Mouse (Mus musculus) cortical plate, adult 2 months (tissue): ENCODE data around the gene Tollip. TPM values are rescaled to one million over a fixed set of nuclear protein-coding genes. Genes with fewer than 3 reads are reported as not detected.
"Not testable (repeated sequence)": the region's sequence is repeated elsewhere in the genome, so short reads cannot be mapped to it uniquely, and the experiment has no call there.

ENCODE experiments used
- H3K27ac ChIP-seq: fragments of 200-500 bp; 2 replicates; pipeline ENCODE4 v1.5.1; 2012; ENCODE audit warnings: low read length, control low read depth, inconsistent platforms; ENCODE audit not compliant: insufficient read depth
- H3K4me1 ChIP-seq: fragments of 200-500 bp; 2 replicates; pipeline ENCODE4 v1.6.1; 2011; ENCODE audit warnings: low read length; ENCODE audit not compliant: control insufficient read depth, insufficient read depth
- H3K4me3 ChIP-seq: fragments of 200-500 bp; 2 replicates; pipeline ENCODE4 v1.5.1; 2011; ENCODE audit warnings: mild to moderate bottlenecking, low read length, control low read depth; ENCODE audit not compliant: insufficient read depth
- CTCF ChIP-seq: fragments of 200-500 bp; IDR thresholded peaks from 2 replicates; pipeline ENCODE4 v1.5.1; 2011; ENCODE audit warnings: mild to moderate bottlenecking, control low read depth, low read length; ENCODE audit not compliant: insufficient read depth; ENCODE audit errors: extremely low read depth
- POLR2A ChIP-seq: fragments of 200-500 bp; IDR thresholded peaks from 2 replicates; pipeline ENCODE4 v1.6.1; 2011; ENCODE audit warnings: mild to moderate bottlenecking, low read length, control low read depth; ENCODE audit not compliant: insufficient read depth; ENCODE audit errors: extremely low read depth
- polyA plus RNA-seq: library from polyadenylated mRNA; depleted of rRNA; stranded (reverse); fragments of >200 nt; gene quantifications from 2 replicates; pipeline ENCODE4 v1.2.3, GENCODE M21; 2012

The Tollip gene
- polyA plus RNA-seq, 1 experiment: 122 TPM

GRCm38 (mm10) chr7:141934951-141935350, 16.6 kb upstream of the Tollip start:
- Histone ChIP-seq H3K4me3 (no peak overlapping the region), H3K4me1 (no peaks in the 10 kb centered on the region), H3K27ac (no peak overlapping the region)
- TF ChIP-seq POLR2A: no peak
- TF ChIP-seq CTCF: no peak

- no peak overlapping the region for H3K4me3 ChIP-seq
- no peak overlapping the region for H3K27ac ChIP-seq
- TF ChIP-seq CTCF: no peak
- no peak for TF ChIP-seq POLR2A
- H3K4me1 ChIP-seq: peaks cover 3% of the 10 kb centered on the region
Measured at GRCm38 (mm10) chr7:141934128-141934898, 16.0 kb upstream of the Tollip start.

GRCm38 (mm10) chr7:141928642-141929041, 10.3 kb upstream of the Tollip start:
- Histone ChIP-seq H3K4me1 (peaks cover 12% of the 10 kb centered on the region), H3K4me3 (no peak overlapping the region)

GRCm38 (mm10) chr7:141924917-141925316, 6.6 kb upstream of the Tollip start:
- no peak overlapping the region for H3K4me3 ChIP-seq

More at GRCm38 (mm10) chr7:141928642-141929041, 10.3 kb upstream of the Tollip start:
- no peak for TF ChIP-seq CTCF
- peak; percentile 41; the same call in 1 of the 2 replicates for TF ChIP-seq POLR2A
- peak overlapping the region; percentile 59; the same call in 1 of the 2 replicates for H3K27ac ChIP-seq

GRCm38 (mm10) chr7:141924121-141924520, 5.8 kb upstream of the Tollip start:
- not testable (repeated sequence) for H3K4me3 ChIP-seq, H3K4me1 ChIP-seq, H3K27ac ChIP-seq

More at GRCm38 (mm10) chr7:141924917-141925316, 6.6 kb upstream of the Tollip start:
- Histone ChIP-seq H3K27ac (no peak overlapping the region), H3K4me1 (peaks cover 12% of the 10 kb centered on the region)
- TF ChIP-seq CTCF: peak; percentile 77
- TF ChIP-seq POLR2A: no peak

- H3K27ac ChIP-seq: no peak overlapping the region
- TF ChIP-seq CTCF (no peak), POLR2A (no peak)
- H3K4me1 ChIP-seq: no peaks in the 10 kb centered on the region
- no peak overlapping the region for H3K4me3 ChIP-seq
Measured at GRCm38 (mm10) chr7:141911305-141911704, 7.0 kb downstream of the Tollip start.

- Histone ChIP-seq H3K4me1 (no peaks in the 10 kb centered on the region), H3K4me3 (no peak overlapping the region), H3K27ac (no peak overlapping the region)
- TF ChIP-seq POLR2A (no peak), CTCF (no peak)
Measured at GRCm38 (mm10) chr7:141908591-141908990, 9.7 kb downstream of the Tollip start.

- H3K4me1 ChIP-seq: peaks cover 14% of the 10 kb centered on the region
- peak overlapping the region; percentile 90 for H3K4me3 ChIP-seq
- peak overlapping the region; percentile 86 for H3K27ac ChIP-seq
- no peak for TF ChIP-seq CTCF
- no peak for TF ChIP-seq POLR2A
Measured at GRCm38 (mm10) chr7:141902791-141903190, 15.5 kb downstream of the Tollip start.

GRCm38 (mm10) chr7:141902269-141902729, 16.0 kb downstream of the Tollip start:
- TF ChIP-seq CTCF: no peak
- peak; percentile 86 for TF ChIP-seq POLR2A
- Histone ChIP-seq H3K27ac (peak overlapping the region; percentile 86), H3K4me3 (peak overlapping the region; percentile 90), H3K4me1 (peaks cover 14% of the 10 kb centered on the region)

GRCm38 (mm10) chr7:141901825-141902224, 16.5 kb downstream of the Tollip start:
- H3K4me3 ChIP-seq: peak overlapping the region; percentile 90
- peaks cover 14% of the 10 kb centered on the region for H3K4me1 ChIP-seq
- 0 out of 2 replicates have a peak overlapping the region, but pooled peaks have one; percentile 16 for H3K27ac ChIP-seq
- TF ChIP-seq POLR2A (no peak), CTCF (no peak)
